Mouse (Mus musculus) hindbrain, embryonic 16.5 days (tissue): ENCODE data around the gene Slc17a9. TPM values are rescaled to one million over a fixed set of nuclear protein-coding genes. Genes with fewer than 3 reads are reported as not detected.
"Not testable (repeated sequence)": the region's sequence is repeated elsewhere in the genome, so short reads cannot be mapped to it uniquely, and the experiment has no call there.

Experiments used
- ATAC-seq: fragments of 200-750 bp; cut with Nextera tagmentation; 2 replicates; pipeline ENCODE4 v1.8.0; 2017; ENCODE audit warnings: moderate TSS enrichment, moderate library complexity
- H3K27ac ChIP-seq: fragments of 300-500 bp; sonication (generic); 2 replicates; pipeline ENCODE4 v1.5.1; 2014; ENCODE audit warnings: low read depth, mild to moderate bottlenecking, control low read depth, low read length, moderate library complexity
- H3K27me3 ChIP-seq: fragments of 300-500 bp; sonication (generic); replicated peaks from 2 replicates; pipeline ENCODE4 v1.6.1; 2014; ENCODE audit warnings: low read length; ENCODE audit not compliant: control insufficient read depth, insufficient read depth
- H3K36me3 ChIP-seq: fragments of 300-500 bp; sonication (generic); 2 replicates; pipeline ENCODE4 v1.6.1; 2014; ENCODE audit warnings: mild to moderate bottlenecking, low read length, moderate library complexity, mixed read lengths; ENCODE audit not compliant: control insufficient read depth, insufficient read depth
- H3K4me1 ChIP-seq: fragments of 300-500 bp; sonication (generic); 2 replicates; pipeline ENCODE4 v1.6.1; 2014; ENCODE audit warnings: low read depth, low read length; ENCODE audit not compliant: control insufficient read depth, insufficient read depth
- H3K4me2 ChIP-seq: fragments of 300-500 bp; sonication (generic); 2 replicates; pipeline ENCODE4 v1.6.1; 2014; ENCODE audit warnings: mild to moderate bottlenecking, low read length, control low read depth, moderate library complexity
- H3K4me3 ChIP-seq: fragments of 300-500 bp; sonication (generic); 2 replicates; pipeline ENCODE4 v1.5.1; 2014; ENCODE audit warnings: mild to moderate bottlenecking, low read length, control low read depth, moderate library complexity
- H3K9ac ChIP-seq: fragments of 300-500 bp; sonication (generic); 2 replicates; pipeline ENCODE4 v1.6.1; 2014; ENCODE audit warnings: low read depth, mild to moderate bottlenecking, control low read depth, low read length, moderate library complexity
- H3K9me3 ChIP-seq: fragments of 300-500 bp; sonication (generic); 2 replicates; pipeline ENCODE4 v1.6.1; 2014; ENCODE audit warnings: mild to moderate bottlenecking, low read length, moderate library complexity; ENCODE audit not compliant: control insufficient read depth
- WGBS: fragments of 180-500 bp; shearing (Covaris S2); extraction: QIAGEN DNeasy Blood & Tissue Kit; methylation state at CpG from one replicate; pipeline ENCODE4 v1.1.7; 2014; 5-methylcytosine and 5-hydroxymethylcytosine counted together
- polyA plus RNA-seq: library from polyadenylated mRNA; unstranded; fragments of >200 nt; fragmentation: Nextera tagmentation; extraction: Ambion mirVana; gene quantifications from 2 replicates; pipeline ENCODE4 v1.2.1, GENCODE M21; 2015

Slc17a9 gene
- polyA plus RNA-seq, 1 experiment from 2014 or later: 0.19 TPM

- Histone ChIP-seq H3K27ac (no peak overlapping the region), H3K4me2 (no peak overlapping the region), H3K4me1 (peaks cover 22% of the 10 kb centered on the region), H3K9me3 (no peaks in the 10 kb centered on the region), H3K4me3 (no peak overlapping the region), H3K36me3 (no peaks in the 10 kb centered on the region), H3K27me3 (no peaks in the 10 kb centered on the region), H3K9ac (no peak overlapping the region)
- 93% methylated on average over 5 of the region's 5 CpGs for WGBS
- ATAC-seq: no peak
Measured at GRCm38 (mm10) chr2:180705975-180706374, 19.1 kb upstream of the Slc17a9 start.

DNA sequence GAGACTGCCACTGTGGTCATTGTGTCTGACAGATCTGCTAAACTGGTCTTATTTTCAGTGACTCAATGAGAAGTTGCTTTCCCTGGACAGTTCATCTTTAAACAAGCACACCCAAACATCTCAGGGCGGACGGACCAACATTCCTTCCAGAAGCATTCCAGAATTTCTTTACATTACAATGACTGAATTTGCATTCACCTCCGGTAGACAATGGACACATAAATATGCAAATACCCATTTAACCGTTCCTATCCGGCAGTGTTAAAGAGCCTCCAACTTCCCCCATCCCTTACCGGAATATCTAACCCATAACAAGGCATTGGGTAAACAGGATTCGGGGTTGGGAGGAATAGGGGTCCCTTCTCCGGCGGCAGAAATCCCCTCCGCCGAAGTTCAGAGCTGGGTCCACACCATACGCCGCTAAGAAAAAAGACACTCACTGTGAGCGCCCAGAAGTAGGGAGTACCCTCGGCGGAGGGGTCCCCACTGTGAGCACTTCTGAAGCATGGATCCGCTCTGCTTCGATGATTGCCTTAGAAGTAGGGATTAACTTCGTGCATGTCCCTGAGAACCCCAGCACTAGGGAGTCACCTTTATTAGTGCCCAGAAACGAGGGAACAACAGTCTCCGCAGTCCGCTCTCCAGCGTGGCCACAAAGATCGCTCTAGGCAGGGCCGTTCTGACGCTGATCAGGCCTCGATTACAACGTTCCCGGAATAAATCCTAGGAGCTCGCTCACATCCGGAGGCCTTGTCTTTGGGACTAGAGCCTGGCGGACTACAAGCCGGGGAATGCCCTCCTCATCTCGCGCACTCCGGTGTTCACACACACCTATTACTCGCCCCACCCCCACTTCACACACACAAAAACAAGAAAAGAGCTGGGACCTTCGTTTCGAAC, 15.8 kb upstream of the Slc17a9 start:
- Histone ChIP-seq H3K4me2 (peak overlapping the region; percentile 92), H3K27me3 (no peaks in the 10 kb centered on the region), H3K4me3 (peak overlapping the region; percentile 100), H3K9me3 (no peaks in the 10 kb centered on the region), H3K4me1 (peaks cover 18% of the 10 kb centered on the region), H3K36me3 (peaks cover 4% of the 10 kb centered on the region), H3K27ac (peak overlapping the region; percentile 82), H3K9ac (peak overlapping the region; percentile 81)
- peak; percentile 74 for ATAC-seq
- under 1% methylated on average over 39 of the region's 39 CpGs for WGBS

- H3K27me3 ChIP-seq: no peaks in the 10 kb centered on the region
- under 1% methylated on average over 28 of the region's 43 CpGs for WGBS
Measured at GRCm38 (mm10) chr2:180709923-180710272, 15.2 kb upstream of the Slc17a9 start, which contains the start of the genes Dido1 and Gid8. Gene Dido1 (minus strand): TSS chr2:180709999. Gene Gid8 (plus strand): TSS chr2:180710117.

GRCm38 (mm10) chr2:180710276-180711155, 14.5 kb upstream of the Slc17a9 start:
- ATAC-seq: peak; percentile 61
- H3K27me3 ChIP-seq: no peaks in the 10 kb centered on the region
- peak overlapping the region; percentile 100 for H3K9ac ChIP-seq
- peak overlapping the region; percentile 92 for H3K27ac ChIP-seq
- no peaks in the 10 kb centered on the region for H3K9me3 ChIP-seq
- H3K4me1 ChIP-seq: peaks cover 18% of the 10 kb centered on the region
- peak overlapping the region; percentile 89 for H3K4me2 ChIP-seq
- peak overlapping the region; percentile 100 for H3K4me3 ChIP-seq
- 2% methylated on average over 58 of the region's 64 CpGs for WGBS
- peaks cover 9% of the 10 kb centered on the region for H3K36me3 ChIP-seq

More at GRCm38 (mm10) chr2:180709923-180710272, 15.2 kb upstream of the Slc17a9 start, which contains the start of the genes Dido1 and Gid8:
- ATAC-seq: peak; percentile 98
- Histone ChIP-seq H3K9ac (peak within 1 kb of the TSS; percentile 100), H3K9me3 (no peaks in the 10 kb centered on the region), H3K27ac (peak within 1 kb of the TSS; percentile 92), H3K4me1 (peaks cover 18% of the 10 kb centered on the region), H3K4me2 (peak within 1 kb of the TSS; percentile 92), H3K4me3 (peak within 1 kb of the TSS; percentile 100), H3K36me3 (peaks cover 9% of the 10 kb centered on the region)

DNA sequence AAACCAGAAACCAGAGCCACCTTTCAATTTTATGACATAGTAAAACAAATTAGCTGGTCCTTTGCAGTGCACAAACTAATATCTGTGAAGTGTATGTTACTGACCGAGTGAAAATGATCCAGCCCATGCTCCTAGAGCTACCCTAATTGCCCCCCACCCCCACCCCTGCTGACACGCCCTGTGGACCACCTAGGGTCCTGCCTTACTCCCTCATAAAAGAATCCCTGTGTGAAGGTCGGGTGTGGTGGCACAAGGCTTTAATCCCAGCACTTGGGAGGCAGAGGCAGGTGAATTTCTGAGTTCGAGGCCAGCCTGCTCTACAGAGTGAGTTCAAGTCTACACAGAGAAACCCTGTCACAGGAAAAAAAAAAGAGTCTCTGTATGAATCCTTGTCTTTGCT, 13.5 kb upstream of the Slc17a9 start:
- Histone ChIP-seq H3K9me3 (no peaks in the 10 kb centered on the region), H3K4me2 (peak overlapping the region; percentile 89), H3K27me3 (no peaks in the 10 kb centered on the region), H3K4me1 (peaks cover 18% of the 10 kb centered on the region), H3K9ac (no peak overlapping the region), H3K27ac (no peak overlapping the region), H3K4me3 (peak overlapping the region; percentile 100), H3K36me3 (peaks cover 13% of the 10 kb centered on the region)
- 70% methylated on average over 4 of the region's 4 CpGs for WGBS
- no peak for ATAC-seq

- no peaks in the 10 kb centered on the region for H3K27me3 ChIP-seq
- 96% methylated on average over 5 of the region's 5 CpGs for WGBS
- H3K4me2 ChIP-seq: no peak overlapping the region
- H3K4me3 ChIP-seq: no peak overlapping the region
- ATAC-seq: no peak
- H3K9me3 ChIP-seq: no peaks in the 10 kb centered on the region
- H3K9ac ChIP-seq: no peak overlapping the region
- peaks cover 18% of the 10 kb centered on the region for H3K4me1 ChIP-seq
- H3K36me3 ChIP-seq: peaks cover 20% of the 10 kb centered on the region
- no peak overlapping the region for H3K27ac ChIP-seq
Measured at GRCm38 (mm10) chr2:180712037-180712689, 12.9 kb upstream of the Slc17a9 start.

DNA sequence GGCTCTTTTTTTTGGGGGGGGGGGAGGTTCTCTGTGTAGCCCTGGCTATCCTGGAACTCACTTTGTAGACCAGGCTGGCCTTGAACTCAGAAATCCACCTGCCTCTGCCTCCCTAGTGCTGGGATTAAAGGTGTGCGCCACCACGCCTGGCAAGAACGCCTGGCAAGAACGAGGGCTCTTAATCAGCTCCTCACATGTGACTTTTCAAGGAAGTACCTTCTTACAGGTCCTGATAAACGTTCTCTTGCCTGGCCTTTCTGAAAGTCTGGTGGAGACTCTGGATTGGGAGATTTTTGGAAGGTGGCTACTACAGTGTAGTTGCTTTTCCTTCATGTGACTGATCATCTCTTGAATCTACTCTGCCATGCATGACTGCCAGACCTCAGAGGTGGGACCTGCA, 2.3 kb upstream of the Slc17a9 start:
- not testable (repeated sequence) for H3K9me3 ChIP-seq, H3K4me3 ChIP-seq, H3K4me2 ChIP-seq, H3K4me1 ChIP-seq, H3K9ac ChIP-seq, H3K27ac ChIP-seq, H3K27me3 ChIP-seq, ATAC-seq
- 94% methylated on average over 5 of the region's 5 CpGs for WGBS
- H3K36me3 ChIP-seq: peaks cover 36% of the 10 kb centered on the region

DNA sequence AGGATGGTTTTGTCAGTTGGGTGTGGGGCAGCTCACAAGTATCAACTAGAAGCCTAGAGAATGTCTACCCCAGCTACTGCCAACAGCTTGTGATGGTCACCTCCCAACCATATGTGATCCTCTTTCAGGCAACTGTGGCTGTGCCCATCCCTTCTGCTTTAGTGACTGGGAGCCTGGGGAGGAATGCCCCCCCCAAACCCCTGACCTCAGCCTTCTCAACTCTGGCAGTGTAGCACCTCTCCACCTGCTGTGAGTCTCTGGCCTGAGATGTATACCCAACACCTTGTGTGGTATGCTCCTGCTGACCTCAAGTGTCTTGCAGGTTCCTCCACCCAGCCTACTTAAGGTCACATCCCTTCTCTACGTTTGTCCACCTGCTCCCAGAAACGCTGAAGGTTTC, 1.2 kb upstream of the Slc17a9 start:
- no peak overlapping the region for H3K4me2 ChIP-seq
- peaks cover 28% of the 10 kb centered on the region for H3K36me3 ChIP-seq
- H3K4me1 ChIP-seq: 0 out of 2 replicates have a peak, but pooled peaks cover 4% of the 10 kb centered on the region
- no peaks in the 10 kb centered on the region for H3K9me3 ChIP-seq
- 74% methylated on average over 2 of the region's 2 CpGs for WGBS
- H3K4me3 ChIP-seq: no peak overlapping the region
- no peak overlapping the region for H3K27ac ChIP-seq
- ATAC-seq: no peak
- no peaks in the 10 kb centered on the region; the same call in 1 of the 2 replicates for H3K27me3 ChIP-seq
- no peak overlapping the region for H3K9ac ChIP-seq
